Mouse (Mus musculus) bone marrow macrophage, adult 2 months (primary cell): ENCODE measurements at regions not wholly inside any gene's neighbourhood (a gene's known extent, or its start where the extent isn't known, plus 50 kb on each side); places are given as distances from the start of the nearest gene placed in this dataset.

Source experiments
- CTCF ChIP-seq: IDR thresholded peaks from 2 replicates; pipeline ENCODE4 v1.5.1; 2012; ENCODE audit warnings: low read depth, mild to moderate bottlenecking, low read length, moderate library complexity
- POLR2A ChIP-seq: IDR thresholded peaks from 2 replicates; pipeline ENCODE4 v1.6.1; 2012; ENCODE audit warnings: mild to moderate bottlenecking, low read depth, low read length, borderline replicate concordance

- TF ChIP-seq CTCF (no peak), POLR2A (no peak)
These were observed 877.3 kb upstream of the A1bg start for GRCm38 (mm10) chr15:61800155-61800554.
